Mouse (Mus musculus): ENCODE measurements around the gene Robo1. TPM values are rescaled to one million over a fixed set of nuclear protein-coding genes. Genes with fewer than 3 reads are reported as not detected.

Robo1 gene
- total RNA-seq, 4 experiments from 2014 or later, result 0.76 to 1.6 (median 1.1) TPM

DNA sequence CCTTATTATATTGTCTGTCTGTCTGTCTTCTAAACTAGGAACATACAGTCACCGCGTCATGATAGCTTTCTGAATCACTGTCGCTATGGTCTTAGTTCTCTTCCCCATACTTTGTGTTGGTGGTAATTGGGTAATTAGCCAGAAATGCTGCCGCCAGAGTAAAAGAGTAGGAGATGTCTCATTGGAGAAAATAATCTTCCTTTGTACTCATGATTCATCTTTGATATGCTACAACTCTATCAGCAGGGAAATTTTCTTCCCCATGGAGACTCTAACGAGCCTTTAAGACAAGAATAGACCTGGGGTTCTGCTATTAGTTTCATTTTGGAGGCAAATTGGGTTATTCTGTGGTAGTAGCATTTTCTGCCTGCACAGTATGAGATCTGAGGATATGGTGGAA, 503.4 kb downstream of the Robo1 start:
- no peak for DNase-seq (ENCODE audit: low spot score in 2 of 2)

DNA sequence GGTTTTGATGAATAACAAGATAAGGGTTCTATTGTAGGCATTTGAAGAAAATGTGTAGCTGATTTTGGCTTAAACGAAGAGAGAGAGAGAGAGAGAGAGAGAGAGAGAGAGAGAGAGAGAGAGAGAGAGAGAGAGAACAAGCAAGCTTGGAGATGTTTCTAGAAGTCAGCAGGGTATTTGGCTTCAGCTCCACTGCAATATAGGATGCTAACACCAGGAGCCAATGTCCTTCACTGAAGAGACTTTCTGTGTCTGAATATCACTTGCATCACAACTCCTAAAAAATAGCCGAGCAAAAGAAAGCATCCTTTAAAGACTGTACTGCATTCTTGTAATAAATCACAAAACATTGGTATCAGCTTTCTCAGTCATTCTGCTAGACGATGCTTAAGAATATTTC, 503.8 kb downstream of the Robo1 start:
- DNase-seq (ENCODE audit: low spot score in 2 of 2), result no peak

- DNase-seq (ENCODE audit: low spot score in 2 of 2), result no peak
These were observed 520.3 kb downstream of the Robo1 start for GRCm38 (mm10) chr16:72828381-72828780.

DNA sequence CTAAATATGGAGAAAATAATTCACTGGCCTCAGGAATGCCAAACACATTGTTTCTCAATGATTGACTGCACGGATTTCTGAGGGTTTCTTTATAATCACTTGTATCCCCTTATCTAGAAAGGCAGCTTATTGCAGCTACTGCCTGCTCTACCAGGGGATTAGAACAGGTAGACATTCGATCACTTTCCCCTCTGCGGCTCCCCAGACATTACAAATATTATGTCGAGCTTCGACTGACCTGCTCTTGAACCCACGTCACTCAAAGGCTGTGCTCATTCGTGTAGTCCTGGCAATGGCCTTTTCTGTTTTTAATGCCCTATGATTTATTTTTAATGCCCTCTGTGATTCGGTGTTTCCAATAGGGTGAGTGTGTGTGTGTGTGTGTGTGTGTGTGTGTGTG, 521.4 kb downstream of the Robo1 start:
- no peak for DNase-seq (ENCODE audit: low spot score in 2 of 2)

- no peak for DNase-seq (ENCODE audit: low spot score in 2 of 2)
These were observed 522.4 kb downstream of the Robo1 start for GRCm38 (mm10) chr16:72830394-72831056.

DNA sequence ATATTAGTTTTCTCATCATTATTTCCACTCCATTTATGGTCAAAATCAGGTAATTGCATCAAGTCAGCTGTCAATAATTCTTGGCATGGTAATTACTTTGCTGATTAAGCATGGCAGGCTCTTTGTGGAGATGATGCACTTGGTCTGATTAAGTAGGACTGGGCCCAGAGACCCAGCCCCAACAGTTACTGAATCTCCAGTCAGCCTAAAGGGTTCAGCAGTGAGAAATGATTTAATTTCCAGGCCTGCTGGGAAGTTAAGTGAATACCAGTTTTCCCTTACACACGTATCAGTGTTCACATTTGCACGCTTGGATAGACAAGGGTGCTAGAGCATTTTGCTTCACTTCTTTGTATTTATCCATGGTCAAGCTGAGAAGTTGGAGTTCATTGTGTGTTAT, 526.2 kb downstream of the Robo1 start:
- DNase-seq (ENCODE audit: low spot score in 2 of 2), result no peak

DNA sequence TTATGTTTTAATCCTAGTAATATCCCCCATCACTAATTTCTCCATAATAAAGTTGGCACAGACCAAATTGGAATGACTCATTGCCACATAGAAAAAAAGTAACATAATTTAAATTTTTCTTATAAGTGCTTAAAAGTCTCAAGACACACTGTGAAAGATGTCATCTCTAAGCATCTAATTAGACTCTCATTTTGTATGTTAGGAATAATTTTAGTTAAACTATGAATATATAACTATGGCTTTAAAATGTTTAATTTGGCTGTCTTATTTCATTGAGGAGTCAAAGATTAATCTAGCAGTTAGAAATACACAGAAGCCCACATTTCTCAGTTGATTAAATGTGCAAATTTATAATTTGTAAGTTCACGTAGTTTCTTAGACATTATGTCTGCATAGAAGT, 530.9 kb downstream of the Robo1 start:
- no peak for DNase-seq (ENCODE audit: low spot score in 2 of 2)

GRCm38 (mm10) chr16:72841066-72841465, 533.0 kb downstream of the Robo1 start:
- DNase-seq (ENCODE audit: low spot score in 2 of 2), result no peak

DNA sequence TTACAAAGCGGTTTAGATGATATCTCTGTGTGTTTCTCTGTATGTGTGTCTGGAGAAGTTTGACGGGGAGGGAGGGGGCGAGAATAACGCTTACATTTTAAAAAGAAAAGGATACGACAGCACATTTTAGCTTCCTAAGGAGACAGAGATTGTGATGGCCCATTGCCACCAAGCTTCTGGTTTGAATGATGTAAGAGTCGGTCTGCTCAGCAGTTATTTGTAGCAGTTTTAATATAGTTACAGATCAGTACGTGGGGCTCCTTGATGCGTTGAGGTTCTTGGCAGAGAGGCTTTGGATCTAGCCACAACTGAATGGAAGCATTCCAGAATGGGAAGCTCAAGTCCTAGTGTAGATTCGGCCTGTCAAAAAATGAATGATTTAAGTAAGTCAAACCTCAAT, 546.0 kb downstream of the Robo1 start:
- no peak for DNase-seq (ENCODE audit: low spot score in 2 of 2)

DNA sequence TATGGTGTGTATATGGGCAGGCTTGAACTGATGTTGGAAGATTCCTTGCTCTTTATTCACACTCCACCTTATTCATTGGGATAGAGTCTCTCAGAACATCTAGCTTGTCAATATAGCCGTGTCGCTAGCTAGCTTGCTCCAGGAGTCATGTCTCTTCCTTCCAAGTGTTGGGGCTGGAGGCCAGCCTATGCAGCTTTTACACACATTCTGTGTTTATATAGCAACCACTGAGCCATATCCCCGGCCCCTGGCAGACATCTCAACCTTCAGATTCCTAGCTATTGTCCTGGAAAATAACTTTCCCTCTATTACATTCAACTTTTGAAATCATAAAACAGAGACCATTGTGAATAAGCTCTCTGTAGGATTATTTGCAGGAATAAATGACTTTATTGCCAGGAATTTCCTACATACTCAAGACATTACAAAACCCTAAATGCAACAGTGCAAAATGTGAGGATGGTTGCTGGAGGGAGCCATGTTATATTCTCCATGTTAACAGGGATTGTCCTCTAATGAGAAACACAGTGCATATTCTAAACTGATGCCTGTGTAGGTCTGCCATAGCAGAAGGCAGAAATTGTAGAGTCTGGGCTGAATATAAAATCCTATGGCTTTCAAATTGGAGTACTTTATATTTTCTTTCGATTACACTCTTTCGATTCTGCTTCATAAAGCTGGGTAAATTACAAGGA, 546.9 kb downstream of the Robo1 start:
- DNase-seq (ENCODE audit: low spot score in 2 of 2), result no peak

- DNase-seq (ENCODE audit: low spot score in 2 of 2), result no peak
These were observed 553.7 kb downstream of the Robo1 start for GRCm38 (mm10) chr16:72861707-72862277.

DNA sequence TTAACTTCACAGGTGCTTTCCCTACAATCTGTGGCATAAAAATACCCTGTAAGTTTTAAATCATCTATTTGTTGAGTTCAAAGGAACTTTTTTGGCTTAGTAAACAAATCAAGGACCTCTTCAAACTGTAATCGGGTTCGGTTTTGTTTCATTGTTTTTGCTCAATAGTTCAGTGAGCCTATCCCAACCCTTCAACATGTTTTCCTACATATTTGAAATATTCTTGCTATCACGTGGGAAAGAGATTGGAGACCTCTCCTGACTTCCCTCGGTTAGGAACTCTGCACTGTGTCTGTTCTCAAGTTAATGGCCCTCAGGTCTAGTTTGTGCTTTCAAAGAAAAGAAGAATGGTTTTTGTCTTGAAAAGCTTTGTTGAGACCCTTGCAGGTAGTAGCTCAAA, 557.9 kb downstream of the Robo1 start:
- no peak for DNase-seq (ENCODE audit: low spot score in 2 of 2)

- DNase-seq (ENCODE audit: low spot score in 2 of 2), result no peak
These were observed 567.0 kb downstream of the Robo1 start for GRCm38 (mm10) chr16:72874934-72875732.

- DNase-seq (ENCODE audit: low spot score in 2 of 2), result no peak
These were observed 580.0 kb downstream of the Robo1 start for GRCm38 (mm10) chr16:72888108-72888507.

GRCm38 (mm10) chr16:72889401-72889800, 581.3 kb downstream of the Robo1 start:
- DNase-seq (ENCODE audit: low spot score in 2 of 2), result no peak

GRCm38 (mm10) chr16:72897125-72897524, 589.0 kb downstream of the Robo1 start:
- no peak for DNase-seq (ENCODE audit: low spot score in 2 of 2)

DNA sequence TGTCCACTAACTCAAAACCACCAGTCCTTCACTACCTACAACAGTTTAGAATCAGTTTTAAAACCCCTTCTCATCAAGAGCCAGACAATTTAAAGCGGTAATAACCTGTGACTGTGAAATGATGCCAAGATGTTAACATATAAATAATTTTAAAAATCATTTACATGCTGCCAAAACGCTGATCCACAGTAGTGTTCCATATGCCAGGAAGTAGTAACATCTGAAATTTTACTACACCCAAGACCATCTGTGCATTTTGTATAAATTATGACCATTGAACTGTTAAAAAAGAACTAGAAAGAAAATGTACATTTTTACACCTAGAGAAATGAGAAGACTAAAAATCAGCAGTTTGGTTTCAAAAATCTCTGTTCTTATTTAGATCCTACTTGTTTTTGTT, 600.8 kb downstream of the Robo1 start:
- no peak for DNase-seq (ENCODE audit: low spot score in 2 of 2)

DNA sequence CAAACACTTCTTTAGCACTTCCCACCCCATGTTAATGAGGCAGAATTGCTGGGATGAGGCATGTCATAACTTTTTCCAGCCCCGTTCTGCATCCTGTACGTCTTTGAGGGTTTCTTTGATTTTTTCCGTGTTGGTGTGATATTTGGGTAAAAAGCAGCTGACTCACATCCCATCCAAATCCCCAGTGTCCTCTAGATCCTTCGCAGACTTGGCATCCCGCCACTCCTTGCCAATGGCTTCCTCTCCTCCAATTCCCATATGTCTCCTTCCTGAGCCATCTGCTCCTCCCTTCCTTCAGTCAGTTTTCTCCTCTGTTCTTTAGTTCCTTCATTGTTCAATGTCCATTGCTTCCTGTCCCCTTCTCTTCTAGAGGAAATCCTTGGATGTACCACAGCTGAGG, 605.0 kb downstream of the Robo1 start:
- DNase-seq (ENCODE audit: low spot score in 2 of 2), result no peak

GRCm38 (mm10) chr16:72914068-72914630, 606.0 kb downstream of the Robo1 start:
- no peak for DNase-seq (ENCODE audit: low spot score in 2 of 2)

DNA sequence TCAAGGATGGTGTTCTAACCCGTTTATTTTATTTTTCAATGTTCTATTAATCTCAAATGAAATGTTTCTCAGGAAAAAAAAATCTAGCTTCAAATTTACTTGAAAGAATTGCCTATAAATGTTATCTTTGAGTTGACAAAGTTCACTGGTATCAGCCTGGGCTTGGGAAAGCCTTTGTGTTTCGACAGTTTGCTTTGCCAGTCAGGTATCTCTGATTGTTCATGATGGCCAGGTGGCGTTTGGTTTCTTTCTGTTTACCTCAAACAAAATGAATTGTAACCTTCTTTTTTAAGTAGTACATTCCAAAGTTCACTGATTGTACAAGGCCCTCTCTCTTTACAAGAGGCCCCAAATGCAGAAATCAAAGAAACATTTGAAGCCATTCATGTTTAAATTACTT, 611.9 kb downstream of the Robo1 start:
- no peak for DNase-seq (ENCODE audit: low spot score in 2 of 2)

DNA sequence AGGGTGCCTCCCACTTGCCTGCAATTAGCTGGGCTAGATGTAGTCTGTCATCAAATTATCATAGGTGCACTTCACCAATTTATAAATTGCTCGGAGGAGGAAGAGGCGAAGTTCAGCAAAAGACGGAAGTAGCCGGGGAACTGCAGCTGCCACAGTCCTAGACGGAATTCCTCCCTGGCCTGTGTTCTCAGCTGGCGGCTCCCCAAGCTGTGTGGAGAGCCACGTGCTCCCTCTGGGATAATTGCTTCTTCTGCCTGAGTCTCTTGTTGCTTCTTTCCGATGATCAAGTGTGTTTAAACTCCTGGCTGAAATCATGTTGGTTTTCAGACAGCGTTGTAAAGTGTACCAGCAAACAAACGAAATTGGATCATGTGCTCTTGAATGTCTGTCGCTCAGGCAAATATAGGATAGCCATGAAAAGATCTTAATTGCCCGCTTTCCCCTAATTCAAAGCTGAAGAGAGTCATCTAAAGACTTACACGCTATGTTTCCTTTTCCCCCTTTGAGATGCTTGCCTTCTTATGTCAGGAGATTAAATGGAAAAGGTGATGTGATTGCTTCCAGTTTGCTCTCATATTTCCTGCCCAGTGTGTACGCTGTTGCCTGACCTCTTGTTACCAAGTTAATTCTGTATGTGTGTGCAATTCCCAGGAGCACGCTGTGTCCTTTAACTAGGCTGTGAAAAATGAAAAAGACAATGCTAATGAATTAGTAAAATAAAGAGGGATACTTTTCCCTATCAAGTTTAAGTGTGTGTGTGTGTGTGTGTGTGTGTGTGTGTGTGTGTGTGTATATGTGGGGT, 616.5 kb downstream of the Robo1 start:
- peak; percentile 40 to 67 for DNase-seq (ENCODE audit: low spot score in 2 of 2)

Data from gastrocnemius, adult 8-10 months (tissue).